Mouse (Mus musculus) MEL (cell line): ENCODE data around the gene Pdgfc. TPM values are rescaled to one million over a fixed set of nuclear protein-coding genes. Genes with fewer than 3 reads are reported as not detected.

Source experiments
- DNase-seq: peaks from one replicate; pipeline ENCODE4 v3.0.0; 2011; ENCODE audit warnings: low read depth, low spot score
- H3K27ac ChIP-seq: 2 replicates; pipeline ENCODE4 v1.5.1; 2012; ENCODE audit warnings: low read depth, mild to moderate bottlenecking, control low read depth, low read length, moderate library complexity; ENCODE audit not compliant: control insufficient read depth
- H3K27me3 ChIP-seq, 2 experiments: fragments of 150-350 bp in 1 of 2; sonication (generic) in 1 of 2; 2 replicates each; pipeline ENCODE4 v1.6.1; 2012; ENCODE audit warnings: low read length in 2 of 2, mild to moderate bottlenecking in 2 of 2, improper control_type of control experiment in 1 of 2, moderate library complexity in 1 of 2; ENCODE audit not compliant: insufficient read depth in 2 of 2, control insufficient read depth in 1 of 2
- H3K36me3 ChIP-seq, 2 experiments: 2 replicates each; pipeline ENCODE4 v1.6.1; 2012 to 2014; ENCODE audit warnings: low read length in 2 of 2, improper control_type of control experiment in 1 of 2, inconsistent platforms in 1 of 2, mild to moderate bottlenecking in 1 of 2; ENCODE audit not compliant: insufficient read depth in 2 of 2, control insufficient read depth in 1 of 2
- H3K4me1 ChIP-seq, 2 experiments: fragments of 150-350 bp in 1 of 2; sonication (generic) in 1 of 2; 2 replicates each; pipeline ENCODE4 v1.6.1; 2012; ENCODE audit warnings: low read length in 2 of 2, improper control_type of control experiment in 1 of 2, mild to moderate bottlenecking in 1 of 2; ENCODE audit not compliant: insufficient read depth in 2 of 2, control insufficient read depth in 1 of 2
- H3K4me3 ChIP-seq, 2 experiments: fragments of 150-350 bp in 1 of 2; sonication (generic) in 1 of 2; 2 replicates each; pipeline ENCODE4 v1.5.1; 2012; ENCODE audit warnings: low read depth in 2 of 2, low read length in 2 of 2, mild to moderate bottlenecking in 2 of 2, moderate library complexity in 2 of 2, control low read depth in 1 of 2, improper control_type of control experiment in 1 of 2; ENCODE audit not compliant: control insufficient read depth in 1 of 2, insufficient read depth in 1 of 2
- H3K79me2 ChIP-seq: 2 replicates; pipeline ENCODE4 v1.6.1; 2012; ENCODE audit warnings: mild to moderate bottlenecking, low read length, moderate library complexity; ENCODE audit not compliant: control insufficient read depth, poor library complexity, insufficient read depth
- H3K9ac ChIP-seq: 2 replicates; pipeline ENCODE4 v1.6.1; 2012; ENCODE audit warnings: low read depth, mild to moderate bottlenecking, control low read depth, low read length, moderate library complexity; ENCODE audit not compliant: control insufficient read depth, poor library complexity, severe bottlenecking
- H3K9me3 ChIP-seq: fragments of 150-350 bp; sonication (generic); replicated peaks from 2 replicates; pipeline ENCODE4 v1.6.1; 2012; ENCODE audit warnings: mild to moderate bottlenecking, low read length, improper control_type of control experiment, moderate library complexity; ENCODE audit not compliant: insufficient read depth
- CHD1 ChIP-seq: IDR thresholded peaks from 2 replicates; pipeline ENCODE4 v1.6.1; 2012; ENCODE audit warnings: low read depth, mild to moderate bottlenecking, inconsistent platforms, low read length, improper control_type of control experiment
- CHD2 ChIP-seq: IDR thresholded peaks from 2 replicates; pipeline ENCODE4 v1.6.1; 2011; ENCODE audit warnings: low read length, improper control_type of control experiment
- CTCF ChIP-seq, 3 experiments: IDR thresholded peaks in 2 of 3; conservative IDR thresholded peaks in 1 of 3; 2 replicates each; pipeline ENCODE4 v1.5.1; 2011 to 2012; ENCODE audit warnings: low read length in 3 of 3, low read depth in 2 of 3, mild to moderate bottlenecking in 2 of 3, improper control_type of control experiment in 1 of 3, inconsistent platforms in 1 of 3, mixed read lengths in 1 of 3, moderate library complexity in 1 of 3; ENCODE audit not compliant: control insufficient read depth in 1 of 3, insufficient read depth in 1 of 3, poor library complexity in 1 of 3, severe bottlenecking in 1 of 3
- E2F4 ChIP-seq: IDR thresholded peaks from 2 replicates; pipeline ENCODE4 v1.6.1; 2011; ENCODE audit warnings: low read depth, low read length, improper control_type of control experiment, borderline replicate concordance
- ELF1 ChIP-seq: IDR thresholded peaks from 2 replicates; pipeline ENCODE4 v1.6.1; 2014; ENCODE audit warnings: low read depth, mild to moderate bottlenecking, inconsistent platforms, low read length, improper control_type of control experiment, moderate library complexity
- EP300 ChIP-seq, 2 experiments: IDR thresholded peaks; 2 replicates each; pipeline ENCODE4 v1.6.1; 2011; ENCODE audit warnings: improper control_type of control experiment in 2 of 2, low read length in 2 of 2, low read depth in 1 of 2, mild to moderate bottlenecking in 1 of 2
- ETS1 ChIP-seq: IDR thresholded peaks from 2 replicates; pipeline ENCODE4 v1.6.1; 2012; ENCODE audit warnings: low read depth, mild to moderate bottlenecking, inconsistent platforms, low read length, improper control_type of control experiment, moderate library complexity
- GATA1 ChIP-seq: IDR thresholded peaks from 2 replicates; pipeline ENCODE4 v1.6.1; 2011; ENCODE audit warnings: low read depth, low read length, improper control_type of control experiment
- HCFC1 ChIP-seq: IDR thresholded peaks from 2 replicates; pipeline ENCODE4 v1.6.1; 2012; ENCODE audit warnings: low read depth, mild to moderate bottlenecking, inconsistent platforms, low read length, improper control_type of control experiment, moderate library complexity
- KAT2A ChIP-seq: conservative IDR thresholded peaks from 2 replicates; pipeline ENCODE4 v1.6.1; 2012; ENCODE audit warnings: low read depth, low read length, improper control_type of control experiment, inconsistent platforms
- MAFK ChIP-seq: IDR thresholded peaks from 2 replicates; pipeline ENCODE4 v1.6.1; 2011; ENCODE audit warnings: low read depth, mild to moderate bottlenecking, low read length, improper control_type of control experiment, borderline replicate concordance
- MAZ ChIP-seq: IDR thresholded peaks from 2 replicates; pipeline ENCODE4 v1.6.1; 2012; ENCODE audit warnings: low read depth, mild to moderate bottlenecking, inconsistent platforms, low read length, improper control_type of control experiment
- MEF2A ChIP-seq: IDR thresholded peaks from 2 replicates; pipeline ENCODE4 v1.6.1; 2014; ENCODE audit warnings: low read depth, mild to moderate bottlenecking, inconsistent platforms, low read length, improper control_type of control experiment; ENCODE audit not compliant: poor library complexity, insufficient replicate concordance, severe bottlenecking; ENCODE audit errors: extremely low read depth
- MXI1 ChIP-seq: IDR thresholded peaks from 2 replicates; pipeline ENCODE4 v1.6.1; 2011; ENCODE audit warnings: mild to moderate bottlenecking, low read depth, low read length, improper control_type of control experiment
- MYC ChIP-seq: IDR thresholded peaks from 2 replicates; pipeline ENCODE4 v1.6.1; 2011; ENCODE audit warnings: low read depth, mild to moderate bottlenecking, low read length, improper control_type of control experiment, moderate library complexity
- NELFE ChIP-seq: IDR thresholded peaks from 2 replicates; pipeline ENCODE4 v1.6.1; 2011; ENCODE audit warnings: low read depth, low read length, improper control_type of control experiment
- NRF1 ChIP-seq: IDR thresholded peaks from 2 replicates; pipeline ENCODE4 v1.6.1; 2014; ENCODE audit warnings: low read depth, mild to moderate bottlenecking, inconsistent platforms, low read length, improper control_type of control experiment, moderate library complexity; ENCODE audit not compliant: poor library complexity, insufficient read depth, severe bottlenecking
- POLR2A ChIP-seq, 2 experiments: IDR thresholded peaks; 2 replicates each; pipeline ENCODE4 v1.6.1; 2011 to 2012; ENCODE audit warnings: low read length in 2 of 2, mild to moderate bottlenecking in 2 of 2, control low read depth in 1 of 2, improper control_type of control experiment in 1 of 2, low read depth in 1 of 2, moderate library complexity in 1 of 2; ENCODE audit not compliant: control insufficient read depth in 1 of 2, insufficient read depth in 1 of 2, poor library complexity in 1 of 2
- POLR2AphosphoS2 ChIP-seq: IDR thresholded peaks from 2 replicates; pipeline ENCODE4 v1.6.1; 2011; ENCODE audit warnings: low read length, improper control_type of control experiment
- RAD21 ChIP-seq: IDR thresholded peaks from 2 replicates; pipeline ENCODE4 v1.6.1; 2011; ENCODE audit warnings: mild to moderate bottlenecking, low read depth, low read length, improper control_type of control experiment
- SIN3A ChIP-seq: IDR thresholded peaks from 2 replicates; pipeline ENCODE4 v1.6.1; 2012; ENCODE audit warnings: low read length, improper control_type of control experiment, inconsistent platforms
- SMC3 ChIP-seq: IDR thresholded peaks from 2 replicates; pipeline ENCODE4 v1.6.1; 2011; ENCODE audit warnings: low read depth, low read length, improper control_type of control experiment
- TAL1 ChIP-seq: IDR thresholded peaks from 2 replicates; pipeline ENCODE4 v1.6.1; 2012; ENCODE audit warnings: mild to moderate bottlenecking, inconsistent platforms, low read length, moderate library complexity, mixed read lengths
- TBP ChIP-seq: IDR thresholded peaks from 2 replicates; pipeline ENCODE4 v1.8.0; 2011; ENCODE audit warnings: low read depth, low read length, improper control_type of control experiment
- TCF12 ChIP-seq: IDR thresholded peaks from 2 replicates; pipeline ENCODE4 v1.6.1; 2014; ENCODE audit warnings: low read depth, mild to moderate bottlenecking, inconsistent platforms, low read length, improper control_type of control experiment, moderate library complexity
- UBTF ChIP-seq: IDR thresholded peaks from 2 replicates; pipeline ENCODE4 v1.6.1; 2012; ENCODE audit warnings: low read depth, mild to moderate bottlenecking, inconsistent platforms, low read length, improper control_type of control experiment, moderate library complexity, borderline replicate concordance; ENCODE audit not compliant: insufficient read depth
- USF2 ChIP-seq, 2 experiments: IDR thresholded peaks; 2 replicates each; pipeline ENCODE4 v1.6.1; 2011 to 2012; ENCODE audit warnings: improper control_type of control experiment in 2 of 2, low read length in 2 of 2, borderline replicate concordance in 1 of 2, inconsistent platforms in 1 of 2, low read depth in 1 of 2, mild to moderate bottlenecking in 1 of 2; ENCODE audit not compliant: insufficient read depth in 1 of 2
- ZMIZ1 ChIP-seq: IDR thresholded peaks from 2 replicates; pipeline ENCODE4 v1.6.1; 2012; ENCODE audit warnings: low read depth, mild to moderate bottlenecking, inconsistent platforms, low read length, improper control_type of control experiment, moderate library complexity
- ZNF384 ChIP-seq: IDR thresholded peaks from 2 replicates; pipeline ENCODE4 v1.6.1; 2012; ENCODE audit warnings: low read depth, mild to moderate bottlenecking, inconsistent platforms, low read length, improper control_type of control experiment
- polyA plus RNA-seq, 2 experiments: library from polyadenylated mRNA; stranded (reverse) in 1 of 2; unstranded in 1 of 2; fragments of >175 nt in 1 of 2; fragments of >200 nt in 1 of 2; gene quantifications; 2 replicates each; pipeline versions ENCODE4 v1.2.1 to v1.2.4; 2012; ENCODE audit warnings: low replicate concordance in 2 of 2, low read depth in 1 of 2; ENCODE audit not compliant: insufficient read length in 2 of 2, insufficient read depth in 1 of 2, missing spikeins in 1 of 2
- total RNA-seq: library from RNA; depleted of rRNA; stranded (reverse); fragments of 300-350 nt; gene quantifications from 2 replicates; pipeline ENCODE4 v1.2.3, GENCODE M21; 2012

The Pdgfc gene
- total and polyA plus RNA-seq, 3 experiments = not detected

DNA sequence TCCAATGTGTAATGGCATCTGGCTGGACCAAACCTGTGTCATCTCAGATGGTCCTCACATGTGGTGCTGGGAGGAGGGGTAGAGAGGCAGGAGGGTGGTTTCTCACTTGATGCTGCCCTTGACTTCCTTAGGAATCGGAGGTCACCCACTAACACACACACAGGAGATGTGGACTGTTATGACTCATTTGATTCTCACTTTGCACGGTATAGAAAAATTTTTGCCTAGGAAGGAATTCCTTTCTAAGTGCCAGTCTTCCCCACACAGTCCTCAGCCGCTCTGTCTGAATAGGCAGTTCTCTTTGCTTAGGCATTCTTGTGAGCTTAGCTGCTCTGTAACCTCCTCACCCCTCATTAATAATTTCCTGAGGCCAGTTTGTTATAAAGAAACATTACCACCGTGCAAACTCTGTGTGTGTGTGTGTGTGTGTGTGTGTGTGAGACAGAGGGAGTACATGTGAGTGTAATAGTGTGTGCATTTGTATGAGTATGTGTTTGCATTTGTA is 22.4 kb downstream of the Pdgfc start:
- TF ChIP-seq CHD1 = no peak
- no peak for TF ChIP-seq USF2 (IDR thresholded peaks at IDR 0.05; ENCODE audit: borderline replicate concordance in 1 of 2, insufficient read depth in 1 of 2, low read depth in 1 of 2, low read length in 2 of 2)
- TF ChIP-seq CTCF (IDR thresholded peaks at IDR 0.05 in 2 of 3, conservative IDR thresholded peaks at IDR 0.05 in 1 of 3; ENCODE audit: control insufficient read depth in 1 of 3, insufficient read depth in 1 of 3, low read depth in 2 of 3, low read length in 3 of 3, poor library complexity in 1 of 3, severe bottlenecking in 1 of 3) = no peak
- no peak for TF ChIP-seq CHD2
- no peak for TF ChIP-seq HCFC1
- no peak for TF ChIP-seq UBTF
- TF ChIP-seq NRF1 = no peak
- no peak for TF ChIP-seq MXI1
- no peak for TF ChIP-seq SIN3A
- TF ChIP-seq MAZ = no peak
- TF ChIP-seq EP300 (IDR thresholded peaks at IDR 0.05; ENCODE audit: low read depth in 1 of 2, low read length in 2 of 2) = no peak
- no peak for TF ChIP-seq POLR2AphosphoS2
- no peak for TF ChIP-seq E2F4
- TF ChIP-seq TCF12 = no peak
- no peak for TF ChIP-seq TAL1
- TF ChIP-seq ZMIZ1 = no peak
- TF ChIP-seq RAD21 = no peak

GRCm38 (mm10) chr3:81068550-81068949 is 32.3 kb downstream of the Pdgfc start:
- no peaks in the 10 kb centered on the region for H3K4me1 ChIP-seq
- no peaks in the 10 kb centered on the region for H3K9me3 ChIP-seq
- H3K9ac ChIP-seq = no peak overlapping the region
- H3K36me3 ChIP-seq = no peaks in the 10 kb centered on the region
- no peak overlapping the region for H3K27ac ChIP-seq
- DNase-seq = no peak
- no peak for TF ChIP-seq GATA1
- TF ChIP-seq SMC3 = no peak
- TF ChIP-seq KAT2A = no peak
- no peak for TF ChIP-seq MEF2A
- no peak for TF ChIP-seq NELFE
- TF ChIP-seq MAFK = no peak
- TF ChIP-seq UBTF = no peak
- no peak for TF ChIP-seq ZMIZ1
- no peak for TF ChIP-seq TBP
- no peak for TF ChIP-seq ELF1
- no peak for TF ChIP-seq POLR2A (IDR thresholded peaks at IDR 0.05; ENCODE audit: control insufficient read depth in 1 of 2, insufficient read depth in 1 of 2, low read depth in 1 of 2, low read length in 2 of 2, poor library complexity in 1 of 2)
- no peak for TF ChIP-seq ZNF384
- no peak for TF ChIP-seq MYC
- TF ChIP-seq ETS1 = no peak
- H3K79me2 ChIP-seq = no peaks in the 10 kb centered on the region
- no peaks in the 10 kb centered on the region for H3K27me3 ChIP-seq
- no peak overlapping the region for H3K4me3 ChIP-seq

More for the DNA sequence above, 22.4 kb downstream of the Pdgfc start:
- no peaks in the 10 kb centered on the region for H3K4me1 ChIP-seq
- no peaks in the 10 kb centered on the region for H3K79me2 ChIP-seq
- H3K27ac ChIP-seq = no peak overlapping the region
- H3K9ac ChIP-seq = no peak overlapping the region
- no peak overlapping the region for H3K4me3 ChIP-seq
- DNase-seq = no peak
- no peaks in the 10 kb centered on the region for H3K9me3 ChIP-seq
- H3K27me3 ChIP-seq = no peaks in the 10 kb centered on the region
- no peaks in the 10 kb centered on the region for H3K36me3 ChIP-seq
